19 mouse cellular contexts compared by ENCODE assay signal in genomic region chr9:45999009-45999408, GRCm38 (mm10). TPM values are rescaled to one million over a fixed set of nuclear protein-coding genes. Genes with fewer than 3 reads are reported as not detected.
A peak's percentile ranks its signal among the peaks of the same experiment; 100 is the strongest.
DNase-seq lines count a peak whose midpoint lies in the region; ATAC-seq and TF ChIP-seq lines count a peak whose summit lies in the region.
"Had no signal": no experiment of that assay in that cellular context is flagged by ENCODE, and none has a peak within 500 bp of the region (broad histone marks: within the 10 kb centered on the region; RNA-seq: fewer than 3 reads in every experiment).

No protein-coding gene starts in this region.

- peak; percentile 27; the same call in 1 of the 2 replicates for ATAC-seq in forebrain, postnatal 0 days
- ATAC-seq in forebrain, embryonic 13.5 days: no peak
- ATAC-seq: activated CD4-positive, CD25-positive, alpha-beta regulatory T cell, adult 4 months; forebrain, embryonic 16.5 days; Patski had no signal

- 47% methylated on average over 4 of the region's 4 CpGs for WGBS in forebrain, postnatal 0 days
- 56% methylated on average over 4 of the region's 4 CpGs for WGBS in forebrain, embryonic 13.5 days

- H3K9me3 ChIP-seq in forebrain, postnatal 0 days (ENCODE audit: low read length): no peaks in the 10 kb centered on the region
- H3K9me3 ChIP-seq in forebrain, embryonic 13.5 days (replicated peaks): no peaks in the 10 kb centered on the region
- H3K9me3 ChIP-seq: embryonic facial prominence, embryonic 12.5 days; heart, embryonic 13.5 days; hindbrain, embryonic 15.5 days had no signal

- H3K27me3 ChIP-seq in forebrain, postnatal 0 days (ENCODE audit: insufficient read depth, low read length): no peaks in the 10 kb centered on the region
- H3K27me3 ChIP-seq in forebrain, embryonic 13.5 days: no peaks in the 10 kb centered on the region
- H3K27me3 ChIP-seq: embryonic facial prominence, embryonic 12.5 days; heart, embryonic 13.5 days; hindbrain, embryonic 15.5 days; Patski had no signal

- no peak for DNase-seq in forebrain, postnatal 0 days
- peak; percentile 74 for DNase-seq in layer of hippocampus, adult 9-11 months
- DNase-seq in layer of hippocampus, adult 18-20 months (ENCODE audit: low spot score in 2 of 2): no peak
- peak; percentile 56 for DNase-seq in retina, postnatal 1 day
- DNase-seq in retina, embryonic 14.5 days (ENCODE audit: low spot score): no peak
- no peak for DNase-seq in kidney, postnatal 36 days
- DNase-seq: adrenal gland, postnatal 14 days; cerebellum, adult 18-20 months; cerebellum, postnatal 10 days; gastrocnemius, postnatal 36 days; heart, adult 11 months; heart, postnatal 36 days had no signal

- TF ChIP-seq CTCF in forebrain, postnatal 0 days (IDR thresholded peaks at IDR 0.05; ENCODE audit: low read depth): no peak

- H3K36me3 ChIP-seq in forebrain, postnatal 0 days (ENCODE audit: insufficient read depth): no peaks in the 10 kb centered on the region
- no peaks in the 10 kb centered on the region for H3K36me3 ChIP-seq in forebrain, embryonic 13.5 days (ENCODE audit: poor library complexity, severe bottlenecking)
- H3K36me3 ChIP-seq: embryonic facial prominence, embryonic 12.5 days; heart, embryonic 13.5 days; hindbrain, embryonic 15.5 days had no signal

- no peak overlapping the region for H3K4me2 ChIP-seq in forebrain, postnatal 0 days (ENCODE audit: low read depth)
- no peak overlapping the region for H3K4me2 ChIP-seq in forebrain, embryonic 13.5 days
- H3K4me2 ChIP-seq: embryonic facial prominence, embryonic 12.5 days; heart, embryonic 13.5 days; hindbrain, embryonic 15.5 days had no signal

- no peaks in the 10 kb centered on the region for H3K4me1 ChIP-seq in forebrain, postnatal 0 days (ENCODE audit: insufficient read depth)
- no peaks in the 10 kb centered on the region for H3K4me1 ChIP-seq in forebrain, embryonic 13.5 days
- H3K4me1 ChIP-seq: embryonic facial prominence, embryonic 12.5 days; heart, embryonic 13.5 days had no signal

- no peak overlapping the region for H3K9ac ChIP-seq in forebrain, postnatal 0 days
- no peak overlapping the region for H3K9ac ChIP-seq in forebrain, embryonic 13.5 days
- H3K9ac ChIP-seq: heart, embryonic 13.5 days; hindbrain, embryonic 15.5 days had no signal

- no peak overlapping the region for H3K27ac ChIP-seq in forebrain, postnatal 0 days (ENCODE audit: low read depth, low read length)
- H3K27ac ChIP-seq in forebrain, embryonic 13.5 days: no peak overlapping the region
- H3K27ac ChIP-seq: embryonic facial prominence, embryonic 12.5 days; heart, embryonic 13.5 days; hindbrain, embryonic 15.5 days had no signal

- H3K4me3 ChIP-seq in forebrain, postnatal 0 days (ENCODE audit: low read depth, low read length): no peak overlapping the region
- H3K4me3 ChIP-seq in forebrain, embryonic 13.5 days: no peak overlapping the region
- H3K4me3 ChIP-seq: embryonic facial prominence, embryonic 12.5 days; heart, embryonic 13.5 days; hindbrain, embryonic 15.5 days had no signal

RNA-seq across cellular contexts. Expression of gene Pafah1b2, which starts 13.5 kb away (rescaled TPM):
- 318 and 354 TPM in 2 replicates for total RNA-seq in forebrain, postnatal 0 days (2014; rRNA removed)
- polyA plus RNA-seq in forebrain, postnatal 0 days (2015; fragmentation: Nextera tagmentation; extraction: Ambion mirVana): 222 and 258 TPM in 2 replicates
- 277 and 295 TPM in 2 replicates for polyA plus RNA-seq in forebrain, embryonic 13.5 days (2015; fragmentation: Nextera tagmentation; extraction: Ambion mirVana)
- total RNA-seq in layer of hippocampus, adult 18-20 months (2021): 100 to 1,000 TPM; 237 to 239 TPM

RNA-seq across cellular contexts. Expression of gene Sik3, which starts 13.6 kb away (rescaled TPM):
- 24.2 and 27.9 TPM in 2 replicates for total RNA-seq in forebrain, postnatal 0 days (2014; rRNA removed)
- polyA plus RNA-seq in forebrain, postnatal 0 days (2015; fragmentation: Nextera tagmentation; extraction: Ambion mirVana): 8.4 and 9.3 TPM in 2 replicates
- polyA plus RNA-seq in forebrain, embryonic 13.5 days (2015; fragmentation: Nextera tagmentation; extraction: Ambion mirVana): 4.9 TPM in 2 replicates
- 100 to 1,000 TPM; 143 to 147 TPM for total RNA-seq in layer of hippocampus, adult 18-20 months (2021)

RNA-seq across cellular contexts. Expression of gene Sidt2, which starts 44.0 kb away (rescaled TPM):
- 65.6 and 77.5 TPM in 2 replicates for total RNA-seq in forebrain, postnatal 0 days (2014; rRNA removed)
- 33.5 and 46.5 TPM in 2 replicates for polyA plus RNA-seq in forebrain, postnatal 0 days (2015; fragmentation: Nextera tagmentation; extraction: Ambion mirVana)
- 22.6 and 26.3 TPM in 2 replicates for polyA plus RNA-seq in forebrain, embryonic 13.5 days (2015; fragmentation: Nextera tagmentation; extraction: Ambion mirVana)
- 10 to 100 TPM; 69.1 to 76.4 TPM for total RNA-seq in layer of hippocampus, adult 18-20 months (2021)

Comparison
In these comparisons a context has a peak if more than half of its experiments do, and no peak if none do; other contexts are left out.
1. DNase-seq: peak in layer of hippocampus, adult 9-11 months (single experiment) and retina, postnatal 1 day (single experiment); none in forebrain, postnatal 0 days (single experiment), layer of hippocampus, adult 18-20 months (0 of 2), retina, embryonic 14.5 days (single experiment) and kidney, postnatal 36 days (0 of 2).